Mouse (Mus musculus) olfactory bulb, adult 2 months (tissue): ENCODE measurements at regions not wholly inside any gene's neighbourhood (a gene's known extent, or its start where the extent isn't known, plus 50 kb on each side); places are given as distances from the start of the nearest gene placed in this dataset.

ENCODE experiments used
- H3K27ac ChIP-seq: fragments of 200-500 bp; 2 replicates; pipeline ENCODE4 v1.5.1; 2012; ENCODE audit warnings: low read depth, low read length; ENCODE audit not compliant: insufficient read depth
- H3K4me1 ChIP-seq: fragments of 200-500 bp; 2 replicates; pipeline ENCODE4 v1.6.1; 2012; ENCODE audit warnings: low read length; ENCODE audit not compliant: control insufficient read depth, insufficient read depth
- H3K4me3 ChIP-seq: fragments of 200-500 bp; 2 replicates; pipeline ENCODE4 v1.5.1; 2012; ENCODE audit warnings: mild to moderate bottlenecking, low read depth, low read length, moderate library complexity; ENCODE audit not compliant: insufficient read depth
- CTCF ChIP-seq: fragments of 200-500 bp; IDR thresholded peaks from 2 replicates; pipeline ENCODE4 v1.5.1; 2012; ENCODE audit warnings: low read depth, mild to moderate bottlenecking, low read length, moderate library complexity; ENCODE audit not compliant: insufficient read depth
- POLR2A ChIP-seq: fragments of 200-500 bp; IDR thresholded peaks from 2 replicates; pipeline ENCODE4 v1.6.1; 2012; ENCODE audit warnings: mild to moderate bottlenecking, low read depth, low read length, moderate library complexity; ENCODE audit not compliant: insufficient read depth
- WGBS: fragments of 180-500 bp; shearing (Covaris S2); methylation state at CpG from one replicate; pipeline ENCODE4 v1.1.7; 2018; 5-methylcytosine and 5-hydroxymethylcytosine counted together

- TF ChIP-seq CTCF (no peak), POLR2A (no peak)
- Histone ChIP-seq H3K27ac (no peak overlapping the region), H3K4me3 (no peak overlapping the region), H3K4me1 (no peaks in the 10 kb centered on the region)
- 72% methylated on average over 7 of the region's 7 CpGs for whole genome bisulfite sequencing
Measured at GRCm38 (mm10) chr13:101273321-101273720, 440.1 kb upstream of the Slc30a5 start.

- Histone ChIP-seq H3K4me3 (no peak overlapping the region), H3K4me1 (no peaks in the 10 kb centered on the region), H3K27ac (no peak overlapping the region)
- TF ChIP-seq CTCF (no peak), POLR2A (no peak)
- 85% methylated on average over 5 of the region's 5 CpGs for WGBS
Measured at GRCm38 (mm10) chr13:101253698-101254468, 420.7 kb upstream of the Slc30a5 start.

- WGBS, result 77% methylated on average over 5 of the region's 5 CpGs
- no peaks in the 10 kb centered on the region for H3K4me1 ChIP-seq
- no peak for TF ChIP-seq CTCF
- no peak for TF ChIP-seq POLR2A
Measured at GRCm38 (mm10) chr13:101249369-101249768, 416.1 kb upstream of the Slc30a5 start.

GRCm38 (mm10) chr13:101244326-101244725 is 411.1 kb upstream of the Slc30a5 start:
- H3K27ac ChIP-seq, result no peak overlapping the region
- no peaks in the 10 kb centered on the region for H3K4me1 ChIP-seq
- WGBS, result 78% methylated on average over 3 of the region's 3 CpGs
- no peak overlapping the region for H3K4me3 ChIP-seq
- no peak for TF ChIP-seq CTCF
- no peak for TF ChIP-seq POLR2A

More at GRCm38 (mm10) chr13:101249369-101249768, 416.1 kb upstream of the Slc30a5 start:
- H3K27ac ChIP-seq, result no peak overlapping the region
- H3K4me3 ChIP-seq, result no peak overlapping the region

- H3K4me3 ChIP-seq, result no peak overlapping the region
- TF ChIP-seq CTCF, result no peak
- TF ChIP-seq POLR2A, result no peak
- no peak overlapping the region for H3K27ac ChIP-seq
- H3K4me1 ChIP-seq, result peaks cover 4% of the 10 kb centered on the region
Measured at GRCm38 (mm10) chr13:101238860-101239259, 405.6 kb upstream of the Slc30a5 start.

GRCm38 (mm10) chr13:101237035-101237434 is 403.8 kb upstream of the Slc30a5 start:
- Histone ChIP-seq H3K27ac (no peak overlapping the region), H3K4me3 (no peak overlapping the region), H3K4me1 (peaks cover 6% of the 10 kb centered on the region)
- TF ChIP-seq CTCF, result no peak
- TF ChIP-seq POLR2A, result no peak
- 89% methylated on average over 10 of the region's 10 CpGs for WGBS

- TF ChIP-seq CTCF (no peak), POLR2A (no peak)
- WGBS, result 96% methylated on average over 4 of the region's 4 CpGs
- H3K4me3 ChIP-seq, result no peak overlapping the region
- peaks cover 6% of the 10 kb centered on the region for H3K4me1 ChIP-seq
- H3K27ac ChIP-seq, result no peak overlapping the region
Measured at GRCm38 (mm10) chr13:101235846-101236245, 402.6 kb upstream of the Slc30a5 start.

- H3K4me1 ChIP-seq, result peaks cover 6% of the 10 kb centered on the region
- WGBS, result 52% methylated on average over 3 of the region's 3 CpGs
- no peak overlapping the region for H3K27ac ChIP-seq
- no peak overlapping the region for H3K4me3 ChIP-seq
- no peak for TF ChIP-seq POLR2A
- no peak for TF ChIP-seq CTCF
Measured at GRCm38 (mm10) chr13:101235110-101235509, 401.9 kb upstream of the Slc30a5 start.

GRCm38 (mm10) chr13:101234550-101234949 is 401.3 kb upstream of the Slc30a5 start:
- WGBS, result 62% methylated on average over 10 of the region's 10 CpGs
- Histone ChIP-seq H3K27ac (no peak overlapping the region), H3K4me3 (no peak overlapping the region), H3K4me1 (peaks cover 6% of the 10 kb centered on the region)
- TF ChIP-seq CTCF (no peak), POLR2A (no peak)

- TF ChIP-seq CTCF (no peak), POLR2A (no peak)
- peak overlapping the region; percentile 76 for H3K27ac ChIP-seq
- peaks cover 6% of the 10 kb centered on the region for H3K4me1 ChIP-seq
- H3K4me3 ChIP-seq, result no peak overlapping the region
- WGBS, result 13% methylated on average over 5 of the region's 5 CpGs
Measured at GRCm38 (mm10) chr13:101233843-101234281, 400.6 kb upstream of the Slc30a5 start.
